Mouse (Mus musculus): ENCODE data around the gene Col4a4. TPM values are rescaled to one million over a fixed set of nuclear protein-coding genes. Genes with fewer than 3 reads are reported as not detected.

Gene Col4a4
- polyA plus RNA-seq, 1 experiment from 2014 or later: 0.07 TPM

- Histone ChIP-seq H3K27me3 (ENCODE audit: control insufficient read depth, insufficient read depth, low read length) (no peaks in the 10 kb centered on the region), H3K36me3 (ENCODE audit: control insufficient read depth, insufficient read depth, low read length) (no peaks in the 10 kb centered on the region), H3K4me1 (ENCODE audit: control insufficient read depth, insufficient read depth, low read length) (no peaks in the 10 kb centered on the region), H3K4me3 (replicated peaks; ENCODE audit: low read depth, low read length) (no peak overlapping the region), H3K9ac (replicated peaks; ENCODE audit: low read length) (no peak overlapping the region), H3K4me2 (ENCODE audit: low read length) (no peak overlapping the region), H3K9me3 (ENCODE audit: control insufficient read depth, low read length) (no peaks in the 10 kb centered on the region), H3K27ac (replicated peaks; ENCODE audit: low read depth, low read length) (no peak overlapping the region)
- DNase-seq (no peak), ATAC-seq (ENCODE audit: low FRiP score, low TSS enrichment) (no peak)
- WGBS: 92% methylated on average over 4 of the region's 4 CpGs
These were observed 17.2 kb downstream of the Col4a4 start for GRCm38 (mm10) chr1:82569405-82569804.

- ATAC-seq (ENCODE audit: low FRiP score, low TSS enrichment): no peak
- no peaks in the 10 kb centered on the region for H3K27me3 ChIP-seq (ENCODE audit: control insufficient read depth, insufficient read depth, low read length)
- H3K36me3 ChIP-seq (ENCODE audit: control insufficient read depth, insufficient read depth, low read length): no peaks in the 10 kb centered on the region
- H3K4me2 ChIP-seq (ENCODE audit: low read length): no peak overlapping the region
- H3K4me1 ChIP-seq (ENCODE audit: control insufficient read depth, insufficient read depth, low read length): no peaks in the 10 kb centered on the region
- H3K27ac ChIP-seq (replicated peaks; ENCODE audit: low read depth, low read length): no peak overlapping the region
- DNase-seq: no peak
- no peak overlapping the region for H3K4me3 ChIP-seq (replicated peaks; ENCODE audit: low read depth, low read length)
- WGBS: 87% methylated on average over 4 of the region's 4 CpGs
- no peak overlapping the region for H3K9ac ChIP-seq (replicated peaks; ENCODE audit: low read length)
- no peaks in the 10 kb centered on the region for H3K9me3 ChIP-seq (ENCODE audit: control insufficient read depth, low read length)
These were observed 26.4 kb downstream of the Col4a4 start for GRCm38 (mm10) chr1:82560223-82560622.

DNA sequence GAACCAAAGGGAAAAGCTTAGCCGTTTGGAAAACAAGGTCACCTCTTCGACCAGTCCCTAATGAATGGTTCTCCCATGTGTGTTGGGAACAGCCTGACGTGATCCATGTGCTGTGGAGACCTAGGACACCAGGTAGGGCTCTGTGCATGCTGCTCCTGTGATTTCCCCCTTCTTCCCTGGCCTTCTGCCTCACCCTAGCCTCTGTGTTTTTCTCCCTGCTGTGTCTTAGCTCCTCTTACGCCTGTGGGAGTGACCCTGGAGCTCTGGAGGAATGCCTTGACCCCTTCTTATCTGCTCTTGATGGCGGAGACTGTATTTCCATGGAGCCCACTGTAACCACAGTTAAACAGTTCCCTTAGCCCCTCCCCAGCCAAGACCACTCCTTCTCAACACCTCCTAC is 31.8 kb downstream of the Col4a4 start:
- Histone ChIP-seq H3K27ac (replicated peaks; ENCODE audit: low read depth, low read length) (no peak overlapping the region), H3K4me3 (replicated peaks; ENCODE audit: low read depth, low read length) (no peak overlapping the region), H3K36me3 (ENCODE audit: control insufficient read depth, insufficient read depth, low read length) (no peaks in the 10 kb centered on the region), H3K27me3 (ENCODE audit: control insufficient read depth, insufficient read depth, low read length) (no peaks in the 10 kb centered on the region), H3K9ac (replicated peaks; ENCODE audit: low read length) (no peak overlapping the region), H3K4me1 (ENCODE audit: control insufficient read depth, insufficient read depth, low read length) (no peaks in the 10 kb centered on the region), H3K4me2 (ENCODE audit: low read length) (no peak overlapping the region), H3K9me3 (ENCODE audit: control insufficient read depth, low read length) (no peaks in the 10 kb centered on the region)
- no peak for DNase-seq
- WGBS: 86% methylated on average over 5 of the region's 5 CpGs
- no peak for ATAC-seq (ENCODE audit: low FRiP score, low TSS enrichment)

DNA sequence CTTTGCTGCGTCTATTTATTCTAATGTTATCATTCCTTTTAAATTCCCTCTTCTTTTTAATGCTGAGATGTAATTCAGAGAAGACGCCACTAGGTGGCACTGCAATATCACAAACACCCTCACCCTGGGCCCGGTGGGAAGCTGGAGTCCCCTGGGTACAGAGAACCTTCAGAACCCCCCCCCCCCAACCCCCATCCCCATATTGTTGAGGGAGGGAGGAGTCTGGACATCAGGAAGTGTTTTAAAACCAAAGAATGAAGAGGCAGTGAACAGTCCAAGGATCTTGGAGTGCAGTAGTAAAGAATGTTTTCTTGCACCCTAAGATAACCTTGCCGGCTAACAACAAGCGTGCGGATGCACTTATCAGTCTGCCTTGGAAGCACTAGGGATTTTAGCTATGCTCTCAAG is 32.2 kb downstream of the Col4a4 start:
- DNase-seq (peak; percentile 78), ATAC-seq (ENCODE audit: low FRiP score, low TSS enrichment) (peak; percentile 72; the same call in 1 of the 2 replicates)
- Histone ChIP-seq H3K27ac (replicated peaks; ENCODE audit: low read depth, low read length) (no peak overlapping the region), H3K9ac (replicated peaks; ENCODE audit: low read length) (no peak overlapping the region), H3K4me3 (replicated peaks; ENCODE audit: low read depth, low read length) (no peak overlapping the region), H3K9me3 (ENCODE audit: control insufficient read depth, low read length) (no peaks in the 10 kb centered on the region), H3K4me1 (ENCODE audit: control insufficient read depth, insufficient read depth, low read length) (no peaks in the 10 kb centered on the region), H3K4me2 (ENCODE audit: low read length) (no peak overlapping the region), H3K27me3 (ENCODE audit: control insufficient read depth, insufficient read depth, low read length) (no peaks in the 10 kb centered on the region), H3K36me3 (ENCODE audit: control insufficient read depth, insufficient read depth, low read length) (no peaks in the 10 kb centered on the region)
- 44% methylated on average over 6 of the region's 6 CpGs for WGBS

GRCm38 (mm10) chr1:82545199-82545960 is 41.3 kb downstream of the Col4a4 start:
- DNase-seq: no peak
- no peak overlapping the region for H3K9ac ChIP-seq (replicated peaks; ENCODE audit: low read length)
- no peaks in the 10 kb centered on the region for H3K4me1 ChIP-seq (ENCODE audit: control insufficient read depth, insufficient read depth, low read length)
- H3K27me3 ChIP-seq (ENCODE audit: control insufficient read depth, insufficient read depth, low read length): no peaks in the 10 kb centered on the region
- H3K36me3 ChIP-seq (ENCODE audit: control insufficient read depth, insufficient read depth, low read length): no peaks in the 10 kb centered on the region
- WGBS: 62% methylated on average over 8 of the region's 8 CpGs
- H3K4me3 ChIP-seq (replicated peaks; ENCODE audit: low read depth, low read length): no peak overlapping the region
- no peak overlapping the region for H3K27ac ChIP-seq (replicated peaks; ENCODE audit: low read depth, low read length)
- no peak for ATAC-seq (ENCODE audit: low FRiP score, low TSS enrichment)
- H3K9me3 ChIP-seq (ENCODE audit: control insufficient read depth, low read length): no peaks in the 10 kb centered on the region
- H3K4me2 ChIP-seq (ENCODE audit: low read length): no peak overlapping the region

- Histone ChIP-seq H3K9me3 (ENCODE audit: control insufficient read depth, low read length) (no peaks in the 10 kb centered on the region), H3K36me3 (ENCODE audit: control insufficient read depth, insufficient read depth, low read length) (no peaks in the 10 kb centered on the region), H3K27ac (replicated peaks; ENCODE audit: low read depth, low read length) (no peak overlapping the region), H3K4me3 (replicated peaks; ENCODE audit: low read depth, low read length) (no peak overlapping the region), H3K27me3 (ENCODE audit: control insufficient read depth, insufficient read depth, low read length) (no peaks in the 10 kb centered on the region), H3K9ac (replicated peaks; ENCODE audit: low read length) (no peak overlapping the region), H3K4me1 (ENCODE audit: control insufficient read depth, insufficient read depth, low read length) (no peaks in the 10 kb centered on the region), H3K4me2 (ENCODE audit: low read length) (no peak overlapping the region)
- DNase-seq (no peak), ATAC-seq (ENCODE audit: low FRiP score, low TSS enrichment) (no peak)
- 81% methylated on average over 6 of the region's 6 CpGs for WGBS
These were observed 42.0 kb downstream of the Col4a4 start for GRCm38 (mm10) chr1:82544419-82545185.

DNA sequence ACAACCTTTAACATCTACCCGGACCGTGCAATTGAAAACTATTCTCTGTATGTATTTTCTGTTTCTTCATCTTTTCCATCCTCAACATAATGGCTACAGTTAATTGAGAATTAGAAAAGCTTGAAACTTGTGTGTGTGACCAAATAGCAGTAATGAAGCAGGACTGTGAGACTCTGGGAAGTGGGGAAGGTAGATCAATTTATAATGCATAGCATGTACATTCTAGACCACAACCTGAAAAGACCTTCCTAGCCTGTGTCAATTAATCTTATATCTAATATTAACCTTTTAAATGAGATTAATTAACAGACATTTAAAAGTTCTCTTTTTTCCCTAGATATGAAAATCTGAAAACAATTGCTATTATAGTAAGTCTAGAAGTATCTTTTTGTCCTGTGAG is 42.7 kb downstream of the Col4a4 start:
- no peak for ATAC-seq (ENCODE audit: low FRiP score, low TSS enrichment)
- Histone ChIP-seq H3K4me3 (replicated peaks; ENCODE audit: low read depth, low read length) (no peak overlapping the region), H3K9ac (replicated peaks; ENCODE audit: low read length) (no peak overlapping the region), H3K36me3 (ENCODE audit: control insufficient read depth, insufficient read depth, low read length) (no peaks in the 10 kb centered on the region), H3K27ac (replicated peaks; ENCODE audit: low read depth, low read length) (no peak overlapping the region), H3K27me3 (ENCODE audit: control insufficient read depth, insufficient read depth, low read length) (no peaks in the 10 kb centered on the region), H3K9me3 (ENCODE audit: control insufficient read depth, low read length) (no peaks in the 10 kb centered on the region), H3K4me2 (ENCODE audit: low read length) (no peak overlapping the region), H3K4me1 (ENCODE audit: control insufficient read depth, insufficient read depth, low read length) (no peaks in the 10 kb centered on the region)
- no peak for DNase-seq
- 98% methylated on average over 2 of the region's 2 CpGs for WGBS

- H3K4me3 ChIP-seq (replicated peaks; ENCODE audit: low read depth, low read length): no peak overlapping the region
- ATAC-seq (ENCODE audit: low FRiP score, low TSS enrichment): no peak
- DNase-seq: no peak
- H3K27me3 ChIP-seq (ENCODE audit: control insufficient read depth, insufficient read depth, low read length): no peaks in the 10 kb centered on the region
- no peaks in the 10 kb centered on the region for H3K9me3 ChIP-seq (ENCODE audit: control insufficient read depth, low read length)
- no peak overlapping the region for H3K9ac ChIP-seq (replicated peaks; ENCODE audit: low read length)
- no peak overlapping the region for H3K4me2 ChIP-seq (ENCODE audit: low read length)
- no peaks in the 10 kb centered on the region for H3K36me3 ChIP-seq (ENCODE audit: control insufficient read depth, insufficient read depth, low read length)
- H3K27ac ChIP-seq (replicated peaks; ENCODE audit: low read depth, low read length): no peak overlapping the region
- 87% methylated on average over 5 of the region's 5 CpGs for WGBS
- H3K4me1 ChIP-seq (ENCODE audit: control insufficient read depth, insufficient read depth, low read length): peaks cover 10% of the 10 kb centered on the region
These were observed 46.6 kb downstream of the Col4a4 start for GRCm38 (mm10) chr1:82540056-82540455.

- Histone ChIP-seq H3K4me3 (replicated peaks; ENCODE audit: low read depth, low read length) (no peak overlapping the region), H3K9ac (replicated peaks; ENCODE audit: low read length) (no peak overlapping the region), H3K27me3 (ENCODE audit: control insufficient read depth, insufficient read depth, low read length) (no peaks in the 10 kb centered on the region), H3K4me2 (ENCODE audit: low read length) (no peak overlapping the region), H3K27ac (replicated peaks; ENCODE audit: low read depth, low read length) (no peak overlapping the region), H3K4me1 (ENCODE audit: control insufficient read depth, insufficient read depth, low read length) (peaks cover 10% of the 10 kb centered on the region), H3K9me3 (ENCODE audit: control insufficient read depth, low read length) (no peaks in the 10 kb centered on the region), H3K36me3 (ENCODE audit: control insufficient read depth, insufficient read depth, low read length) (no peaks in the 10 kb centered on the region)
- WGBS: 74% methylated on average over 3 of the region's 3 CpGs
- ATAC-seq (ENCODE audit: low FRiP score, low TSS enrichment): no peak
- no peak for DNase-seq
These were observed 48.8 kb downstream of the Col4a4 start for GRCm38 (mm10) chr1:82537848-82538247.

Measured in midbrain, embryonic 14.5 days (tissue).